Mouse (Mus musculus): ENCODE data around the gene Bcap31. TPM values are rescaled to one million over a fixed set of nuclear protein-coding genes. Genes with fewer than 3 reads are reported as not detected.

Bcap31 gene
- polyA plus RNA-seq, 1 experiment = 207 TPM

DNA sequence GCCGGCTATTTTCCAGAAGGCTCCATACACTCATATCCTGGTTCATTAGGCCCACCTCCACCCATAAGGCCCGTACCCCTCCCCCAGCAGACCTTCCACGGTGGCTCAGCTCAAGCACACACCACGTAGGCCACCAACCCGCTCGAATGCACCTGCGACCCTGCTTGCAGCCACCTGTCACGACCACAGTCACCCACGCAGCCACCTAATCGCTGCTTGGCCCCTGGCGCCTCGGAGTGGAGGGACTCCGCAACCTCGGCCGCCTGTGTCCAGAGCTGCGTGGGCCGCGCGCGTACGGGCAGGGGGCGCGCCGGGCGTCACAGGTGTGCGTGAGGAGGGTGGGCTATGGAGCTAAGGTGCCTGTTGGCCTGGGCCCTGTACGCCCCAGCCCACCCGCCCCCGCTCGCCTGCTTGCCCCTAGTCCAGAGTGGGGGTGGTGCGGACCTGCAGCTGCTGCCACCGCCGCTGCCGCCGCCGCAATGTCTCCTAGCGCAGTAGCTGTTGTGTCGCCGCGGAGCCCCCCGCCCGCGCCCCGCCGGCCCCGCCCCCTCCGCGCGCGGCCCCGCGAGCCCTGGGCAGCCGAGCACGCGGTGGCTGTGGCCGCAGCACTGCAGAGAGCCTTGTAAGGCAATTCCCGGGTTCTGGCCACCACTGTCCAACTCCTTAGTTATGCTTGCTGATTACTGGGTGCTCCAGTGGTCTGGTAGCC, 56.2 kb downstream of the Bcap31 start, which contains the start of gene Pnck:
Gene Pnck (minus strand): TSS at position 543 of the 709 bp plus-strand sequence.
- H3K4me3 ChIP-seq (ENCODE audit: insufficient read depth, low read length) = no peak within 1 kb of the TSS; the same call in 1 of the 2 replicates

DNA sequence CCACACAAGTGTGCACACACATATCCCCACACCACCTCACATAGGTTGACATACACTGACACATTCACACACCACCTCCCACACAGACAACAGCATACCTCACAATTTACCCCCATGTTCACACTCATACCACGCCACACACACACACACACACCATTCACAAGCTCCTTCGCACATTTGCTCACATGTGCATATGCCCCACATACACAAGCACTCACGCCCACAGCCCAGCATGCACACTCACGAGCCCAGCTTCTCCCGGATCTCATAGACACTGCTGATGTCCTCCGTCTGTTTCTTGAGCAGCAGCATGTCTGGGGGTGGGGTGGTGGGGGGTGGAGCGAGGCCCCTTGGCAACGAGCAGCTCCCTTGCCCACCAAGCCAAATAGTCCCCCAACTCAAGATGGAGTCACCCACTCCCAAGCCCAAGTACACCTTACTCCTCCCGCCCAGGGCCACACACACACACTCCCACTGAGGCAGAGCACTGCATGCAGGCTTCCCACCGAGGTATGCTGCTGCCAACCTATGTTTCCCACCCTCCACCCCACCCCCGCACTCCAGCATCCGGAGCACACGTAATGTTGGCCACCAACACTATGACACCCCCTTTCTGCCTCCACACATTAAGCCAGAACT, 56.9 kb downstream of the Bcap31 start:
- Histone ChIP-seq H3K4me3 (ENCODE audit: insufficient read depth, low read length) (no peak overlapping the region), H3K4me1 (ENCODE audit: control insufficient read depth, insufficient read depth, low read length) (no peaks in the 10 kb centered on the region), H3K27ac (ENCODE audit: insufficient read depth, low read length) (no peak overlapping the region)
- no peak for TF ChIP-seq POLR2A (IDR thresholded peaks at IDR 0.05; ENCODE audit: low read depth, low read length)
- TF ChIP-seq CTCF (IDR thresholded peaks at IDR 0.05; ENCODE audit: borderline replicate concordance, insufficient read depth, low read length) = no peak

More for the DNA sequence above, 56.2 kb downstream of the Bcap31 start, which contains the start of gene Pnck:
- Histone ChIP-seq H3K4me1 (ENCODE audit: control insufficient read depth, insufficient read depth, low read length) (no peaks in the 10 kb centered on the region), H3K27ac (ENCODE audit: insufficient read depth, low read length) (no peak within 1 kb of the TSS)
- TF ChIP-seq POLR2A (IDR thresholded peaks at IDR 0.05; ENCODE audit: low read depth, low read length) (no peak), CTCF (IDR thresholded peaks at IDR 0.05; ENCODE audit: borderline replicate concordance, insufficient read depth, low read length) (no peak)

DNA sequence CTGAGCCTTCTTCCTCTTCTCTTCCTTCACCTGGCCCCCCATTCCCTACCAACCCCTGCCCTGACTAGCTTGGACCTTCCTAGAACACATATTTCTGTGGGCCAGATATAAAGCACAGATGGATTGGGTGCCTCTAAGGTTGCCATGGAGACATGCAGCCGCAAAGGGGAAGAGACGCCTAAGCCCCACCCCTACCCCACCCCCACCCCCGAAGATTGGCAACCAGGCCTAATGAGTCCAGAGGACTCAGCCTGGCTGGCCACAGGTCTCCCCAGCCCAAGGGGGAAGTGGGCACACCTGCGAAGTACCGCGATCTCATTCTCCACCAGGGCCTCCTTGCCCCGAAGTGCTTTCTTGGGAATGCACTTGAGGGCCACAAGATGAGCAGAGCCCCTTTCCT, 57.6 kb downstream of the Bcap31 start:
- no peaks in the 10 kb centered on the region for H3K4me1 ChIP-seq (ENCODE audit: control insufficient read depth, insufficient read depth, low read length)
- no peak overlapping the region for H3K27ac ChIP-seq (ENCODE audit: insufficient read depth, low read length)
- H3K4me3 ChIP-seq (ENCODE audit: insufficient read depth, low read length) = no peak overlapping the region
- TF ChIP-seq CTCF (IDR thresholded peaks at IDR 0.05; ENCODE audit: borderline replicate concordance, insufficient read depth, low read length) (no peak), POLR2A (IDR thresholded peaks at IDR 0.05; ENCODE audit: low read depth, low read length) (no peak)

DNA sequence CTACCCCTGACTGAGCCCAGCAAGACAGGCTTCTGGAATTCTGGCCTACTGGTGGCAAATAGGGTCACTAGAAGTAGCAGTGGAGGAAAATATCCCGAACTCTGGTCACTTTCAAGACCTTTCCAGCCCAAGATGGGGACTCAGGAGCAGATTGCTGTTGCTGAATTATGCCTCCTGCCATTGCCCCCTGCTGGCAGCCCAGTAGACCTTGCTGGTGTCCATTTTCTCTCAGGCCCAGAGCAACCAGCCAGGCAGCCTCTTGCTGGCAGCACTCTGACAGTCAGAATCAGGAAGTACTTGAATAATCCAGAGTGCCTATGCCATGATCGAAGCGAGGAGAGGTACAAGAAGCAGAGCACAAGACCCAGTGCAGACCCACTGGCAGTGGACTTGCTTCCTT, 60.4 kb downstream of the Bcap31 start:
- TF ChIP-seq POLR2A (IDR thresholded peaks at IDR 0.05; ENCODE audit: low read depth, low read length) = no peak
- peak; percentile 35; the same call in 1 of the 2 replicates for TF ChIP-seq CTCF (IDR thresholded peaks at IDR 0.05; ENCODE audit: borderline replicate concordance, insufficient read depth, low read length)
- no peaks in the 10 kb centered on the region for H3K4me1 ChIP-seq (ENCODE audit: control insufficient read depth, insufficient read depth, low read length)
- no peak overlapping the region for H3K4me3 ChIP-seq (ENCODE audit: insufficient read depth, low read length)
- no peak overlapping the region for H3K27ac ChIP-seq (ENCODE audit: insufficient read depth, low read length)

DNA sequence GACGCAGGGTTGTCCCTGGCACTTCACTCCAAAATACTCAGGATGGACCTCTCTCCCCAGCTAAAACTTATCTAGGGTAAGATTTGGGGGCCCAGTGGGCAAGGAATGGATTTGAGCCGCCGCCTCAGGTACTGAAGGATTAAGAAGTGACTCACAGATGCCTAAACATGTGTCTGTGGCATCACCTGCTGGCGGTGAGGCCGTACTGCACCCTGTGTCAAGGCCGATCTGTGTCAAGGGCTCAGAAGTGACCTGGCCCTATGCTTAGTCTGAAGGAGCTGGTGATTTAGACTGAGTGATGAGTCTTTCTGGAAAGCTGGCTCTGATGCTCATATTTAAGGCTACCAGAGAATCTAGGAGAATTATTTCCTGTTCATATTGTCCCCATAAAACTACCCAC, 61.8 kb downstream of the Bcap31 start:
- H3K4me1 ChIP-seq (ENCODE audit: control insufficient read depth, insufficient read depth, low read length) = no peaks in the 10 kb centered on the region
- H3K27ac ChIP-seq (ENCODE audit: insufficient read depth, low read length) = no peak overlapping the region
- H3K4me3 ChIP-seq (ENCODE audit: insufficient read depth, low read length) = no peak overlapping the region
- TF ChIP-seq POLR2A (IDR thresholded peaks at IDR 0.05; ENCODE audit: low read depth, low read length) = no peak
- peak; percentile 97 for TF ChIP-seq CTCF (IDR thresholded peaks at IDR 0.05; ENCODE audit: borderline replicate concordance, insufficient read depth, low read length)

DNA sequence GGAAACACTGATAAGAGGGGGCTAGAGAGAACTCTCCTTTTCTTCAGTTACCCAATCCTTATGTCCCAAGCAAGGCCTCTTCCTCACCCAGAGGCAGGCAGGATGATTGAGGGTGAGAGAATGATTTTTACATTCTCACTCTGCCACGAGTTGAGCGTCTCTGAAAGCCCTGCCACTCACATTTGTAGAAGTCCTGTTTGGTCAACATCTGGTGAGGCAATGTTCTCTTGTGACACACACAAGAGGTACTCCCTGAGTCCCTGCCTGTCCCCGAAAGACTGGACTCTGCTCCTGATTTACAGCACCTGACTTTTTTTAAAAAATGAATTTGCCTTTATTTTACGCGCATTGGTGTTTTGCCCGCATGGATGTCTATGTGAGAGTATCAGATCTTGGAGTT, 62.6 kb downstream of the Bcap31 start:
- Histone ChIP-seq H3K27ac (ENCODE audit: insufficient read depth, low read length) (no peak overlapping the region), H3K4me1 (ENCODE audit: control insufficient read depth, insufficient read depth, low read length) (no peaks in the 10 kb centered on the region), H3K4me3 (ENCODE audit: insufficient read depth, low read length) (no peak overlapping the region)
- TF ChIP-seq CTCF (IDR thresholded peaks at IDR 0.05; ENCODE audit: borderline replicate concordance, insufficient read depth, low read length) (no peak), POLR2A (IDR thresholded peaks at IDR 0.05; ENCODE audit: low read depth, low read length) (no peak)

DNA sequence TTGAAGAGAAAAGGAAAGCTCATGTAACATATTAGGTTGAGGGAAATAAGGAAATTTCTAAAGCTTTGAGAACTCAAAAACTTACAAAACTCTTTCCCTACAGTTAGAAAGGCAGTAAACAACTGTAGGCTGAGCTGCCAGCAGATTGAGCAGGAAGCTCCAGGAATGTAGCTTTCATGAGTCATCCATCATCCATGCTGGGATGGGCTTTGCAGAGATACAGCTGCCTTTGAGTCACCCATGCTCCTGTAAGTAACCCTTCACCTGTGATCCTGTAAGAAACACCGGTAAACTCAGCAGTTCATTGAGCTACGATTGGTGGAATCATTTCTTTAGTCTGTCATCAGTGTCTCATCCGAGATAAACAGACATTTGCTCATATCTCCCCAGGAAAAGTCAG, 65.1 kb downstream of the Bcap31 start:
- no peak overlapping the region for H3K4me3 ChIP-seq (ENCODE audit: insufficient read depth, low read length)
- H3K27ac ChIP-seq (ENCODE audit: insufficient read depth, low read length) = no peak overlapping the region
- TF ChIP-seq CTCF (IDR thresholded peaks at IDR 0.05; ENCODE audit: borderline replicate concordance, insufficient read depth, low read length) = no peak
- TF ChIP-seq POLR2A (IDR thresholded peaks at IDR 0.05; ENCODE audit: low read depth, low read length) = no peak
- no peaks in the 10 kb centered on the region for H3K4me1 ChIP-seq (ENCODE audit: control insufficient read depth, insufficient read depth, low read length)

DNA sequence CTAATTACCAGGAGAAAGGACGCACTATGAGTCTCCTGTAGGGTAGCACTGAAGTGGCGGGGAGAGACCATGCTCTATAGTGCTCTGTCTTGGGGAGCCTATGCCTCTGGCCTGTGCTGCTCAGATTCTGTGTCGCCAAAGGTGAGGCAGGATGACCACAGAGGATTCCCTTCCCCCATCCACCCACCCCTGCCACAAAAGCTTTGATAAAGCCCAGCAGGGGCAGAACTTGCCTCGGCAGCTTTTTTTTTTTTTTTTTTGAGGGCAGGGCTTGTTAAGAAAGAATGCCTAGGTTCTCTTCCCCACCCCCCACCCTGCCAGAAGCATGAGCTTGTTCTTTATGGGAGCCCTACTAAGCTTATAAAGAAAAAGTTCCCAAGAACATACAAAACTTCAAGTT, 70.9 kb downstream of the Bcap31 start:
- H3K4me1 ChIP-seq (ENCODE audit: control insufficient read depth, insufficient read depth, low read length) = no peaks in the 10 kb centered on the region
- no peak overlapping the region for H3K4me3 ChIP-seq (ENCODE audit: insufficient read depth, low read length)
- TF ChIP-seq CTCF (IDR thresholded peaks at IDR 0.05; ENCODE audit: borderline replicate concordance, insufficient read depth, low read length) (no peak), POLR2A (IDR thresholded peaks at IDR 0.05; ENCODE audit: low read depth, low read length) (no peak)
- no peak overlapping the region for H3K27ac ChIP-seq (ENCODE audit: insufficient read depth, low read length)

DNA sequence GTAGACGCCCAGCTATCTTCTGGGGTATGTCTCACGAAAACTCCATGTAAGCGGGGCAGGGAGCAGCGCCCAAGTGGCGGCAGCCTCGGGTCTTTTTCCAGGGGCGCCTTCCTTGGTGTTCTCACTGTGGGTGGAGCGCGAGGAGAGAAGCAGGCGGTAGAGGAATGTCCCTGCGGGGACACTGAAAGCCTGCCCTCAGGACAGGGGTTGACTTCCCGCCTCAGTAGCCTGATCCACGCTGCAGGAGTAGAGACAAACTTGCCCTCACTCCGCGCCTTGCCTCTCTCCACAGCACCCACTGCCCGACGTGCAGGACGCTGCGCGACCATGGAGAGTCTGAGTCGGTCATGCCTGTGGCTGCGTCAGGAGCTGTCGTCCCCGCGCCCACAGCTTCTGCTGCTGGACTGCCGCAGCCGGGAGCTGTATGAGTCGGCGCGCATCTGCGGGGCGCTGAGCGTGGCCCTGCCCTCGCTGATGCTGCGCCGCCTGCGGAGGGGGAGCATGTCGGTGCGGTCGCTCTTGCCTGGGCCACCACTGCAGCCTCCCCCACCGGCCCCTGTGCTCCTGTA, 76.0 kb downstream of the Bcap31 start:
- Histone ChIP-seq H3K4me3 (ENCODE audit: insufficient read depth, low read length) (peak overlapping the region; percentile 56), H3K27ac (ENCODE audit: insufficient read depth, low read length) (no peak overlapping the region), H3K4me1 (ENCODE audit: control insufficient read depth, insufficient read depth, low read length) (no peaks in the 10 kb centered on the region)
- TF ChIP-seq POLR2A (IDR thresholded peaks at IDR 0.05; ENCODE audit: low read depth, low read length) (no peak; the same call in 1 of the 2 replicates), CTCF (IDR thresholded peaks at IDR 0.05; ENCODE audit: borderline replicate concordance, insufficient read depth, low read length) (no peak)

DNA sequence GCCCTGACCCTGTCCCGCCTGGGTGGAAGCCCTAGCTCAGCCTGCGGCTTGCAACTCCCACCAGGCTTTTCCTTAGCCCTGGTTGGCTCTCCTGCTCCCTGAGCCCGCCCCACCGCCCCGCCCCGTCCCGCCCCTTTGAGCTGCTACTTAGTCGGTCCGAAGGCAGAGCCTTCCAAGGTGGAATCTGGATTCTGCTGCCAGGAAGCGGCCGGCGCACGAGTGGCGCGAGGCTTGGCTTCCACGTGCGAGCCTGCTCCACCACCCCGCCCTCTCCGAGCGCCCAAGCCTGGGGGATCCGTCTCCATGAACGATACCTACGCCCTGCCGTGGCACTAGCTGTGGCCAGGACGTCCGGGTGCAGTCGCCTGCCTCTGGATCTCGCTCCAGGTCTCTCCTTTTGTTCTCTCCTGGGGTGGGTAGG, 76.7 kb downstream of the Bcap31 start, which contains the start of gene Dusp9:
Gene Dusp9 (plus strand): TSS at position 165 of the 421 bp plus-strand sequence.
- H3K4me1 ChIP-seq (ENCODE audit: control insufficient read depth, insufficient read depth, low read length) = no peaks in the 10 kb centered on the region
- TF ChIP-seq POLR2A (IDR thresholded peaks at IDR 0.05; ENCODE audit: low read depth, low read length) (peak; percentile 40; the same call in 1 of the 2 replicates), CTCF (IDR thresholded peaks at IDR 0.05; ENCODE audit: borderline replicate concordance, insufficient read depth, low read length) (no peak)
- peak within 1 kb of the TSS; percentile 56 for H3K4me3 ChIP-seq (ENCODE audit: insufficient read depth, low read length)
- H3K27ac ChIP-seq (ENCODE audit: insufficient read depth, low read length) = no peak within 1 kb of the TSS
